Mouse (Mus musculus): Measurements from ENCODE around the gene Satb2. TPM values are rescaled to one million over a fixed set of nuclear protein-coding genes. Genes with fewer than 3 reads are reported as not detected.
A peak's percentile ranks its signal among the peaks of the same experiment; 100 is the strongest.

Satb2 gene
- polyA plus RNA-seq, 1 experiment from 2014 or later: 2.0 TPM

GRCm38 (mm10) chr1:56970740-56971141 is 7.7 kb downstream of the Satb2 start:
- DNase-seq (ENCODE audit: low spot score): peak; percentile 65
- Histone ChIP-seq H3K27me3 (ENCODE audit: control insufficient read depth, insufficient read depth, low read length) (peaks cover 21% of the 10 kb centered on the region), H3K4me2 (replicated peaks; ENCODE audit: low read depth, low read length) (peak overlapping the region; percentile 94), H3K27ac (ENCODE audit: low read depth, low read length) (no peak overlapping the region), H3K4me3 (ENCODE audit: low read depth, low read length) (peak overlapping the region; percentile 77), H3K36me3 (ENCODE audit: control insufficient read depth, insufficient read depth, low read length) (no peaks in the 10 kb centered on the region), H3K4me1 (replicated peaks; ENCODE audit: control insufficient read depth, insufficient read depth, low read length) (peaks cover 10% of the 10 kb centered on the region; the same call in 1 of the 2 replicates), H3K9me3 (ENCODE audit: control insufficient read depth, low read length) (no peaks in the 10 kb centered on the region), H3K9ac (ENCODE audit: low read depth, low read length) (peak overlapping the region; percentile 73; the same call in 1 of the 2 replicates)
- 0% methylated on average over 27 of the region's 27 CpGs for WGBS
- no peak for ATAC-seq (ENCODE audit: low FRiP score)

- H3K4me2 ChIP-seq (replicated peaks; ENCODE audit: low read depth, low read length): peak overlapping the region; percentile 54
- no peak for ATAC-seq (ENCODE audit: low FRiP score)
- no peaks in the 10 kb centered on the region for H3K9me3 ChIP-seq (ENCODE audit: control insufficient read depth, low read length)
- H3K27ac ChIP-seq (ENCODE audit: low read depth, low read length): no peak overlapping the region
- peaks cover 15% of the 10 kb centered on the region for H3K27me3 ChIP-seq (ENCODE audit: control insufficient read depth, insufficient read depth, low read length)
- 2% methylated on average over 47 of the region's 47 CpGs for WGBS
- H3K4me3 ChIP-seq (ENCODE audit: low read depth, low read length): peak overlapping the region; percentile 36
- peaks cover 10% of the 10 kb centered on the region; the same call in 1 of the 2 replicates for H3K4me1 ChIP-seq (replicated peaks; ENCODE audit: control insufficient read depth, insufficient read depth, low read length)
- H3K36me3 ChIP-seq (ENCODE audit: control insufficient read depth, insufficient read depth, low read length): no peaks in the 10 kb centered on the region
- H3K9ac ChIP-seq (ENCODE audit: low read depth, low read length): peak overlapping the region; percentile 31; the same call in 1 of the 2 replicates
- peak; percentile 58 for DNase-seq (ENCODE audit: low spot score)
Observed at GRCm38 (mm10) chr1:56969364-56970360, 8.8 kb downstream of the Satb2 start.

- Histone ChIP-seq H3K4me2 (replicated peaks; ENCODE audit: low read depth, low read length) (no peak overlapping the region), H3K27ac (ENCODE audit: low read depth, low read length) (no peak overlapping the region), H3K27me3 (ENCODE audit: control insufficient read depth, insufficient read depth, low read length) (peaks cover 15% of the 10 kb centered on the region), H3K4me3 (ENCODE audit: low read depth, low read length) (no peak overlapping the region), H3K9ac (ENCODE audit: low read depth, low read length) (no peak overlapping the region), H3K4me1 (replicated peaks; ENCODE audit: control insufficient read depth, insufficient read depth, low read length) (peaks cover 9% of the 10 kb centered on the region; the same call in 1 of the 2 replicates), H3K9me3 (ENCODE audit: control insufficient read depth, low read length) (no peaks in the 10 kb centered on the region), H3K36me3 (ENCODE audit: control insufficient read depth, insufficient read depth, low read length) (no peaks in the 10 kb centered on the region)
- ATAC-seq (ENCODE audit: low FRiP score) (no peak), DNase-seq (ENCODE audit: low spot score) (no peak)
- WGBS: 59% methylated on average over 3 of the region's 3 CpGs
Observed at GRCm38 (mm10) chr1:56965879-56966579, 12.4 kb downstream of the Satb2 start.

GRCm38 (mm10) chr1:56964493-56964892 is 14.0 kb downstream of the Satb2 start:
- Histone ChIP-seq H3K4me2 (replicated peaks; ENCODE audit: low read depth, low read length) (no peak overlapping the region), H3K36me3 (ENCODE audit: control insufficient read depth, insufficient read depth, low read length) (no peaks in the 10 kb centered on the region), H3K9me3 (ENCODE audit: control insufficient read depth, low read length) (no peaks in the 10 kb centered on the region), H3K9ac (ENCODE audit: low read depth, low read length) (no peak overlapping the region), H3K27me3 (ENCODE audit: control insufficient read depth, insufficient read depth, low read length) (peaks cover 7% of the 10 kb centered on the region; the same call in 1 of the 2 replicates), H3K27ac (ENCODE audit: low read depth, low read length) (no peak overlapping the region), H3K4me1 (replicated peaks; ENCODE audit: control insufficient read depth, insufficient read depth, low read length) (peaks cover 2% of the 10 kb centered on the region; the same call in 1 of the 2 replicates), H3K4me3 (ENCODE audit: low read depth, low read length) (no peak overlapping the region)
- DNase-seq (ENCODE audit: low spot score) (no peak), ATAC-seq (ENCODE audit: low FRiP score) (no peak)
- 92% methylated on average over 7 of the region's 7 CpGs for WGBS

GRCm38 (mm10) chr1:56963291-56963690 is 15.2 kb downstream of the Satb2 start:
- Histone ChIP-seq H3K4me2 (replicated peaks; ENCODE audit: low read depth, low read length) (no peak overlapping the region), H3K4me3 (ENCODE audit: low read depth, low read length) (no peak overlapping the region), H3K9ac (ENCODE audit: low read depth, low read length) (no peak overlapping the region), H3K27ac (ENCODE audit: low read depth, low read length) (no peak overlapping the region), H3K36me3 (ENCODE audit: control insufficient read depth, insufficient read depth, low read length) (no peaks in the 10 kb centered on the region), H3K4me1 (replicated peaks; ENCODE audit: control insufficient read depth, insufficient read depth, low read length) (no peaks in the 10 kb centered on the region), H3K9me3 (ENCODE audit: control insufficient read depth, low read length) (no peaks in the 10 kb centered on the region), H3K27me3 (ENCODE audit: control insufficient read depth, insufficient read depth, low read length) (no peaks in the 10 kb centered on the region)
- 85% methylated on average over 4 of the region's 4 CpGs for WGBS
- ATAC-seq (ENCODE audit: low FRiP score) (no peak), DNase-seq (ENCODE audit: low spot score) (no peak)

- Histone ChIP-seq H3K4me1 (replicated peaks; ENCODE audit: control insufficient read depth, insufficient read depth, low read length) (no peaks in the 10 kb centered on the region), H3K9ac (ENCODE audit: low read depth, low read length) (no peak overlapping the region), H3K36me3 (ENCODE audit: control insufficient read depth, insufficient read depth, low read length) (no peaks in the 10 kb centered on the region), H3K9me3 (ENCODE audit: control insufficient read depth, low read length) (no peaks in the 10 kb centered on the region), H3K27ac (ENCODE audit: low read depth, low read length) (no peak overlapping the region), H3K4me3 (ENCODE audit: low read depth, low read length) (no peak overlapping the region), H3K4me2 (replicated peaks; ENCODE audit: low read depth, low read length) (no peak overlapping the region), H3K27me3 (ENCODE audit: control insufficient read depth, insufficient read depth, low read length) (no peaks in the 10 kb centered on the region)
- DNase-seq (ENCODE audit: low spot score): no peak
- no peak for ATAC-seq (ENCODE audit: low FRiP score)
- WGBS: 86% methylated on average over 5 of the region's 5 CpGs
Observed at GRCm38 (mm10) chr1:56958996-56959395, 19.5 kb downstream of the Satb2 start.

- DNase-seq (ENCODE audit: low spot score): no peak
- no peak for ATAC-seq (ENCODE audit: low FRiP score)
- Histone ChIP-seq H3K4me1 (replicated peaks; ENCODE audit: control insufficient read depth, insufficient read depth, low read length) (no peaks in the 10 kb centered on the region), H3K27me3 (ENCODE audit: control insufficient read depth, insufficient read depth, low read length) (no peaks in the 10 kb centered on the region), H3K9me3 (ENCODE audit: control insufficient read depth, low read length) (no peaks in the 10 kb centered on the region), H3K4me3 (ENCODE audit: low read depth, low read length) (no peak overlapping the region), H3K27ac (ENCODE audit: low read depth, low read length) (no peak overlapping the region), H3K36me3 (ENCODE audit: control insufficient read depth, insufficient read depth, low read length) (no peaks in the 10 kb centered on the region), H3K9ac (ENCODE audit: low read depth, low read length) (no peak overlapping the region), H3K4me2 (replicated peaks; ENCODE audit: low read depth, low read length) (no peak overlapping the region)
- WGBS: 92% methylated on average over 7 of the region's 7 CpGs
Observed at GRCm38 (mm10) chr1:56957942-56958341, 20.5 kb downstream of the Satb2 start.

- Histone ChIP-seq H3K9ac (ENCODE audit: low read depth, low read length) (no peak overlapping the region), H3K4me2 (replicated peaks; ENCODE audit: low read depth, low read length) (no peak overlapping the region), H3K9me3 (ENCODE audit: control insufficient read depth, low read length) (no peaks in the 10 kb centered on the region), H3K4me1 (replicated peaks; ENCODE audit: control insufficient read depth, insufficient read depth, low read length) (no peaks in the 10 kb centered on the region), H3K27ac (ENCODE audit: low read depth, low read length) (no peak overlapping the region), H3K36me3 (ENCODE audit: control insufficient read depth, insufficient read depth, low read length) (no peaks in the 10 kb centered on the region), H3K4me3 (ENCODE audit: low read depth, low read length) (no peak overlapping the region), H3K27me3 (ENCODE audit: control insufficient read depth, insufficient read depth, low read length) (no peaks in the 10 kb centered on the region)
- ATAC-seq (ENCODE audit: low FRiP score) (no peak), DNase-seq (ENCODE audit: low spot score) (no peak)
- 91% methylated on average over 2 of the region's 2 CpGs for WGBS
Observed at GRCm38 (mm10) chr1:56956811-56957210, 21.6 kb downstream of the Satb2 start.

Data from hindbrain, embryonic 11.5 days (tissue).